Mouse (Mus musculus): Measurements from ENCODE around the gene Dusp3.

The Dusp3 gene

GRCm38 (mm10) chr11:101986913-101987312 is at the start of gene Dusp3:
Gene Dusp3 (minus strand): TSS chr11:101987013.
- DNase-seq (ENCODE audit: low read depth, low spot score): no peak

GRCm38 (mm10) chr11:102036336-102036735 is 49.5 kb upstream of the Dusp3 start:
- DNase-seq (ENCODE audit: low read depth, low spot score): no peak

GRCm38 (mm10) chr11:102035456-102035960 is 48.7 kb upstream of the Dusp3 start:
- DNase-seq (ENCODE audit: low read depth, low spot score): no peak

GRCm38 (mm10) chr11:102034887-102035286 is 48.1 kb upstream of the Dusp3 start:
- DNase-seq (ENCODE audit: low read depth, low spot score): no peak

- DNase-seq (ENCODE audit: low read depth, low spot score): peak; percentile 34
Measured at GRCm38 (mm10) chr11:102033055-102033591, 46.3 kb upstream of the Dusp3 start.

GRCm38 (mm10) chr11:102031149-102031548 is 44.3 kb upstream of the Dusp3 start:
- no peak for DNase-seq (ENCODE audit: low read depth, low spot score)

GRCm38 (mm10) chr11:102029966-102030365 is 43.2 kb upstream of the Dusp3 start:
- DNase-seq (ENCODE audit: low read depth, low spot score): no peak

- DNase-seq (ENCODE audit: low read depth, low spot score): no peak
Measured at GRCm38 (mm10) chr11:102029304-102029703, 42.5 kb upstream of the Dusp3 start.

GRCm38 (mm10) chr11:102028087-102028816 is 41.4 kb upstream of the Dusp3 start, which contains the start of gene Mpp3:
Gene Mpp3 (minus strand): TSS chr11:102028461.
- DNase-seq (ENCODE audit: low read depth, low spot score): no peak

- DNase-seq (ENCODE audit: low read depth, low spot score): no peak
Measured at GRCm38 (mm10) chr11:102027361-102028017, 40.7 kb upstream of the Dusp3 start.

- peak; percentile 59 for DNase-seq (ENCODE audit: low read depth, low spot score)
Measured at GRCm38 (mm10) chr11:102026694-102027360, 40.0 kb upstream of the Dusp3 start.

GRCm38 (mm10) chr11:102025991-102026660 is 39.3 kb upstream of the Dusp3 start:
- peak; percentile 27 for DNase-seq (ENCODE audit: low read depth, low spot score)

GRCm38 (mm10) chr11:102025354-102025753 is 38.5 kb upstream of the Dusp3 start:
- DNase-seq (ENCODE audit: low read depth, low spot score): no peak

GRCm38 (mm10) chr11:102024875-102025274 is 38.1 kb upstream of the Dusp3 start:
- DNase-seq (ENCODE audit: low read depth, low spot score): no peak

- no peak for DNase-seq (ENCODE audit: low read depth, low spot score)
Measured at GRCm38 (mm10) chr11:102024084-102024758, 37.4 kb upstream of the Dusp3 start.

- no peak for DNase-seq (ENCODE audit: low read depth, low spot score)
Measured at GRCm38 (mm10) chr11:102023406-102023805, 36.6 kb upstream of the Dusp3 start.

GRCm38 (mm10) chr11:102021196-102021595 is 34.4 kb upstream of the Dusp3 start:
- DNase-seq (ENCODE audit: low read depth, low spot score): no peak

GRCm38 (mm10) chr11:102019736-102020135 is 32.9 kb upstream of the Dusp3 start:
- DNase-seq (ENCODE audit: low read depth, low spot score): no peak

- DNase-seq (ENCODE audit: low read depth, low spot score): no peak
Measured at GRCm38 (mm10) chr11:102016136-102016535, 29.3 kb upstream of the Dusp3 start.

GRCm38 (mm10) chr11:102015472-102015871 is 28.7 kb upstream of the Dusp3 start:
- DNase-seq (ENCODE audit: low read depth, low spot score): no peak

- no peak for DNase-seq (ENCODE audit: low read depth, low spot score)
Measured at GRCm38 (mm10) chr11:102013201-102013600, 26.4 kb upstream of the Dusp3 start.

Measured in R1 (cell line).